Mouse (Mus musculus): ENCODE measurements around the gene Kpna1. TPM values are rescaled to one million over a fixed set of nuclear protein-coding genes. Genes with fewer than 3 reads are reported as not detected.

Gene Kpna1
- polyA plus RNA-seq, 1 experiment from 2014 or later, result 40.4 TPM

DNA sequence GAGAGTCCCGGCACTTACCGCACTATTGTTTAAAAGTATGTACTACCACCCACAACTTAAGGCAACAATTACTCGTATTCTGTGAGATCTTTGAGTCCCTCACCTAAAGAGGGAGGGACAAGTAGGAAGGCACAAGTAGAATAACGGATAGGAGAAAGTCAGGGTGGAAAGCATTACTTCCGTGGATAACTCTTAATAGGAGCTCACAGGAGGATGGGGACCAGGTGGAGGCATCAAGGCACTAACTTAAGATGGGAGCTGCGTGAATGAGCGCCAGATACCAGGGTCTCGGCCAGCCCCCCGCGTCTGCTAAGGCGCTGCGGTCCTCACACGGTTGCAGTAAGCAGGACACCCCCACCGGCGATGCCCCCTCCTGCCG lies 92.5 kb downstream of the Kpna1 start:
- peak overlapping the region; percentile 92 for H3K9ac ChIP-seq (ENCODE audit: low read depth, low read length)
- H3K4me2 ChIP-seq (ENCODE audit: low read depth, low read length), result peak overlapping the region; percentile 82
- 0% methylated on average over 12 of the region's 16 CpGs for WGBS
- peak overlapping the region; percentile 100 for H3K27ac ChIP-seq (replicated peaks; ENCODE audit: low read depth, low read length)
- H3K4me3 ChIP-seq (ENCODE audit: low read depth, low read length), result peak overlapping the region; percentile 85
- H3K27me3 ChIP-seq (replicated peaks; ENCODE audit: control insufficient read depth, insufficient read depth, low read length), result no peaks in the 10 kb centered on the region
- no peak for DNase-seq (ENCODE audit: low spot score)
- H3K36me3 ChIP-seq (ENCODE audit: control insufficient read depth, insufficient read depth, low read length), result peaks cover 17% of the 10 kb centered on the region; the same call in 1 of the 2 replicates
- ATAC-seq (ENCODE audit: low read depth), result no peak
- no peaks in the 10 kb centered on the region for H3K9me3 ChIP-seq (ENCODE audit: control insufficient read depth, low read length)
- peaks cover 11% of the 10 kb centered on the region for H3K4me1 ChIP-seq (ENCODE audit: control insufficient read depth, insufficient read depth, low read length)

DNA sequence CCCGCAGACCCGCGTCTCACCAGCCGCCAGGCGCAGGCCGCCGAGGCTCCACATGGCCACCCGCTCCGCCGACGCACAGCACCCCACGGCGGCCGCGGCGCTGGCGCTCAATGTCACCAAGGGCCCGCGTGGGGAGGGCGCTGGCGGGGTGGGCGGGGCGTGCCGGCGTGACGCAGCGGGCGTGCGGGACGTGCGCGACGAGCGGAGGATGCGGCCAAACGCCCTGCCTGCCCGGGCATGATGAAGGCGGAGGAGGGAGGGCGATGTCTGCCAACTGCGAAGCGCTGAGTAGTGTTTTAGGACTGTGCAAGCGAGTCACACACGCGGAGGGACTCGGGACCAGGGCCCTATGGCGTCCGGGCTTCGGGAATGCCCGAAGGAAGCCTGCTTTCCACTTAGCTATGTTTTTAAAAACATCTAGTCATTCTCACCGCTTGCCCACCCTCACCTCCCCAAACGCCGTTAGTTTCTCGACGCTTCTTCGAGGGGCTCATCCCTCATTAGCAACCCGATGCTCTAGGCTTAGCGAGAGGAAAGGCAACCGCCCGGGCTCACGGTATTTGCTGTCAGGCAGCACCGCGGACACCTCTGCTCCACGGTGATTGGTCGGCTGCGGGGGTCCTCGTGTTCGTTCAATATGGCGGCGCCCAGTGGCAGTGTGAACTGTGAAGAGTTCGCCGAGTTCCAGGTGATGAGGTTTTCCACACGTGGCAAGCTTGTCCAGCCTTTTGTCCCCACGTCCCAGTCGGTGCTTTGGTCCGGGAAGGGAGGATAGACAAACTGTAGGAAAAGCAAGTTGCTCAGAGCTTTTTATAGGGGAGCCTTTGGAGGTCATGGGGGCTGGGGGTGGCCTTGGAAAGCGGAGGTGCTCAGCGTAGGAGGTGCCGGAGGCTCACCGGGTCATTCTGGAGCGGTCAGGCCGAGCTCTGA lies 93.2 kb downstream of the Kpna1 start, which contains the start of the genes Fam162a and Ccdc58:
Gene Fam162a, minus strand, starts transcription at position 145 of the 930 bp plus-strand sequence.
Gene Ccdc58, plus strand, starts transcription at position 236 of the 930 bp plus-strand sequence.
- peaks cover 17% of the 10 kb centered on the region; the same call in 1 of the 2 replicates for H3K36me3 ChIP-seq (ENCODE audit: control insufficient read depth, insufficient read depth, low read length)
- H3K9me3 ChIP-seq (ENCODE audit: control insufficient read depth, low read length), result no peaks in the 10 kb centered on the region
- peaks cover 11% of the 10 kb centered on the region for H3K4me1 ChIP-seq (ENCODE audit: control insufficient read depth, insufficient read depth, low read length)
- peak within 1 kb of the TSS; percentile 82 for H3K4me2 ChIP-seq (ENCODE audit: low read depth, low read length)
- H3K4me3 ChIP-seq (ENCODE audit: low read depth, low read length), result peak within 1 kb of the TSS; percentile 85
- WGBS, result under 1% methylated on average over 50 of the region's 81 CpGs
- peak within 1 kb of the TSS; percentile 92 for H3K9ac ChIP-seq (ENCODE audit: low read depth, low read length)
- peak; percentile 97 for ATAC-seq (ENCODE audit: low read depth)
- DNase-seq (ENCODE audit: low spot score), result peak; percentile 94
- H3K27me3 ChIP-seq (replicated peaks; ENCODE audit: control insufficient read depth, insufficient read depth, low read length), result no peaks in the 10 kb centered on the region
- peak within 1 kb of the TSS; percentile 100 for H3K27ac ChIP-seq (replicated peaks; ENCODE audit: low read depth, low read length)

DNA sequence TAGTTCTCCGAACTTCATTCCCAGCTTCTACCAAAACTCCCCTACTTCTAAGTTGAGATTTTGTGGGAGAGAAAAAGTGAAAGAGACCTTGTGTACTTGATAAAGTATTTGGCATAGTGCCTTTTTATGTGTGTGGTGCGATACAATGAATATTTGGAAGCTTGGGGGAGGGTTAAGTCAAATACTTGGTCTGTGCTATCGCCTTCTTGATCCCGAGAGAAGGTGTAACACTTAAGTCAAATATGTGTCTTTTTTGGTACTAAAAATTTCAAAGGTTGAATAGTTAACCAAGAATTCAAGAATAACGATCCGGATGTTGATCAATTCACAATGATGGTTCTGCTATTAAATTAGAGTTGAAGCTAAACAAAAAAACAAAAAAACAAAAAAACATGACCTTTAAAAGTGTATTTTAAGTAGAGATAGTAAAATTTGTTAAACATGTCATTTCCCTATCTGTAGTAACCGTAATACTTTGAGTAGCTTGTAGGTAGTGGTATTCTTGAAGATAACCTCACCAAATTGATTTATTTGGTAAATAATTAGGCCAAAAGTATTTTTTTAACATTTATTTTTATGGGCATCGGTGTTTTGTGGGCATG lies 94.0 kb downstream of the Kpna1 start:
- ATAC-seq (ENCODE audit: low read depth), result no peak

DNA sequence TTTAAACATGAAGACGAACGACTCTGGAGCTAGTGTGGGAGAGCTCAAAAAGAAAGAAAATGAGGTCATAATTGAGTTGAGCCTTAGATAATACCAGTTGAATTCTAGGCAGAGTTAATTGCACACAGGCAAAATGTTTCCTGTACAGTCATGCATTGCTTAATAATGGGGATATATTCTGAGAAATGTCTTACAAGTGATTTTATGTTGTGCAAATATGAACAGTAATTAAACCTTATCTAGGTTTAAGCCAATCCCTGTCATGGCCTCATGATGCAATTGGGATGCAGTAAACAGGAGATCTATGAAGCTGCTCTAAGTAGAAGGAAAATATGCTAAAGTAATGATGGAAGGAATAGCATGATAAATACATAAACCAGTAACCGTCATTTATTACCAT lies 96.2 kb downstream of the Kpna1 start:
- H3K27ac ChIP-seq (replicated peaks; ENCODE audit: low read depth, low read length), result no peak overlapping the region
- H3K4me1 ChIP-seq (ENCODE audit: control insufficient read depth, insufficient read depth, low read length), result peaks cover 4% of the 10 kb centered on the region; the same call in 1 of the 2 replicates
- H3K27me3 ChIP-seq (replicated peaks; ENCODE audit: control insufficient read depth, insufficient read depth, low read length), result no peaks in the 10 kb centered on the region
- H3K4me3 ChIP-seq (ENCODE audit: low read depth, low read length), result no peak overlapping the region
- H3K9ac ChIP-seq (ENCODE audit: low read depth, low read length), result no peak overlapping the region
- H3K9me3 ChIP-seq (ENCODE audit: control insufficient read depth, low read length), result no peaks in the 10 kb centered on the region
- H3K4me2 ChIP-seq (ENCODE audit: low read depth, low read length), result no peak overlapping the region
- DNase-seq (ENCODE audit: low spot score), result no peak
- WGBS, result 87% methylated on average over 3 of the region's 3 CpGs
- no peak for ATAC-seq (ENCODE audit: low read depth)
- H3K36me3 ChIP-seq (ENCODE audit: control insufficient read depth, insufficient read depth, low read length), result no peaks in the 10 kb centered on the region

More for the DNA sequence above, 94.0 kb downstream of the Kpna1 start:
- H3K4me1 ChIP-seq (ENCODE audit: control insufficient read depth, insufficient read depth, low read length), result peaks cover 11% of the 10 kb centered on the region
- H3K36me3 ChIP-seq (ENCODE audit: control insufficient read depth, insufficient read depth, low read length), result peaks cover 11% of the 10 kb centered on the region; the same call in 1 of the 2 replicates
- no peaks in the 10 kb centered on the region for H3K27me3 ChIP-seq (replicated peaks; ENCODE audit: control insufficient read depth, insufficient read depth, low read length)
- no peak for DNase-seq (ENCODE audit: low spot score)
- H3K27ac ChIP-seq (replicated peaks; ENCODE audit: low read depth, low read length), result peak overlapping the region; percentile 100
- peak overlapping the region; percentile 82 for H3K4me2 ChIP-seq (ENCODE audit: low read depth, low read length)
- H3K4me3 ChIP-seq (ENCODE audit: low read depth, low read length), result peak overlapping the region; percentile 85
- peak overlapping the region; percentile 92 for H3K9ac ChIP-seq (ENCODE audit: low read depth, low read length)
- no peaks in the 10 kb centered on the region for H3K9me3 ChIP-seq (ENCODE audit: control insufficient read depth, low read length)
- WGBS, result 29% methylated on average over 8 of the region's 8 CpGs

DNA sequence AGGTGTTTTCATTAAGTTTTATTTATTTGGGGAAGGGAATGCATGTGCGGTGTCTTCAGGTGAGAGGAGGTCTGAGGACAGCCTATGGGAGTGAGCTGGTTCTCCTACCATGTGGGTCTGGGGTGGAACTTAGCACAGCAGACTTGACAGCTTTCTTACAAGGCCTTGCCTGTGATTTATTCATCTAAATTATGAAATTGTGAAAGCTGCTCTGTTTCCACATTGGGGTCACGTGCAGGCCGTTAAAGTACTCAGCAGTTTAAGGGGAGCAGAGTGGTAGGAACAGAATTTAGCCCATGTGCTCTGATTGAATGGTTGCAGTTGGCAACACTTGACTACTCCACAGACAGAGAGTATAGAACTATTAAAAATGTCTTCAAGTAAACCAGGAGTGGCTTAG lies 101.4 kb downstream of the Kpna1 start:
- Histone ChIP-seq H3K9me3 (ENCODE audit: control insufficient read depth, low read length) (no peaks in the 10 kb centered on the region), H3K36me3 (ENCODE audit: control insufficient read depth, insufficient read depth, low read length) (peaks cover 18% of the 10 kb centered on the region), H3K4me1 (ENCODE audit: control insufficient read depth, insufficient read depth, low read length) (no peaks in the 10 kb centered on the region), H3K9ac (ENCODE audit: low read depth, low read length) (no peak overlapping the region), H3K27me3 (replicated peaks; ENCODE audit: control insufficient read depth, insufficient read depth, low read length) (no peaks in the 10 kb centered on the region), H3K4me3 (ENCODE audit: low read depth, low read length) (no peak overlapping the region), H3K4me2 (ENCODE audit: low read depth, low read length) (no peak overlapping the region), H3K27ac (replicated peaks; ENCODE audit: low read depth, low read length) (no peak overlapping the region)
- 94% methylated on average over 3 of the region's 3 CpGs for WGBS
- DNase-seq (ENCODE audit: low spot score), result no peak
- no peak for ATAC-seq (ENCODE audit: low read depth)

Other genes with a start within 250 kb of the Kpna1 start
- gene Dirc2, start 209.4 kb upstream of the Kpna1 start, polyA plus RNA-seq (2014; fragmentation: Nextera tagmentation; extraction: Ambion mirVana), result 21.9 and 23.9 TPM in 2 replicates
- gene Hspbap1, start 208.4 kb upstream of the Kpna1 start, polyA plus RNA-seq (2014; fragmentation: Nextera tagmentation; extraction: Ambion mirVana), result 13.9 and 14.8 TPM in 2 replicates
- gene Parp14, start 107.2 kb upstream of the Kpna1 start, polyA plus RNA-seq (2014; fragmentation: Nextera tagmentation; extraction: Ambion mirVana), result 1.2 and 1.3 TPM in 2 replicates
- gene Parp9, start 40.3 kb upstream of the Kpna1 start, polyA plus RNA-seq (2014; fragmentation: Nextera tagmentation; extraction: Ambion mirVana), result 5.4 and 6.1 TPM in 2 replicates
- gene Dtx3l, start 39.6 kb upstream of the Kpna1 start, polyA plus RNA-seq (2014; fragmentation: Nextera tagmentation; extraction: Ambion mirVana), result 4.3 and 4.5 TPM in 2 replicates
- 9.7 and 12.2 TPM in 2 replicates for gene Wdr5b, start 62.4 kb downstream of the Kpna1 start, polyA plus RNA-seq (2014; fragmentation: Nextera tagmentation; extraction: Ambion mirVana)
- gene Fam162a, start 92.8 kb downstream of the Kpna1 start, polyA plus RNA-seq (2014; fragmentation: Nextera tagmentation; extraction: Ambion mirVana), result 378 and 432 TPM in 2 replicates
- gene Ccdc58, start 92.9 kb downstream of the Kpna1 start, polyA plus RNA-seq (2014; fragmentation: Nextera tagmentation; extraction: Ambion mirVana), result 68.9 and 69.6 TPM in 2 replicates
- 2.3 and 3.6 TPM in 2 replicates for gene Csta1, start 152.5 kb downstream of the Kpna1 start, polyA plus RNA-seq (2014; fragmentation: Nextera tagmentation; extraction: Ambion mirVana)
- gene Stfa2l1, start 178.1 kb downstream of the Kpna1 start, polyA plus RNA-seq (2014; fragmentation: Nextera tagmentation; extraction: Ambion mirVana), result 1.6 and 2.0 TPM in 2 replicates
- 5.2 and 5.4 TPM in 2 replicates for gene Gm5483, start 205.5 kb downstream of the Kpna1 start, polyA plus RNA-seq (2014; fragmentation: Nextera tagmentation; extraction: Ambion mirVana)
- not detected in 2 replicates for gene Gm5416, start 231.7 kb downstream of the Kpna1 start, polyA plus RNA-seq (2014; fragmentation: Nextera tagmentation; extraction: Ambion mirVana)
- gene 2010005H15Rik, start 242.7 kb downstream of the Kpna1 start, polyA plus RNA-seq (2014; fragmentation: Nextera tagmentation; extraction: Ambion mirVana), result 0.37 and 1.2 TPM in 2 replicates